Mouse (Mus musculus) C2C12 (cell line): ENCODE data around the gene Oprm1. TPM values are rescaled to one million over a fixed set of nuclear protein-coding genes. Genes with fewer than 3 reads are reported as not detected.

ENCODE experiments used
- H3K27me3 ChIP-seq: one replicate; pipeline ENCODE4 v1.6.1; 2011; ENCODE audit not compliant: control insufficient read depth, insufficient read depth, insufficient read length
- H3K36me3 ChIP-seq: one replicate; pipeline ENCODE4 v1.6.1; 2011; ENCODE audit not compliant: control insufficient read depth, insufficient read depth
- H3K4me3 ChIP-seq: one replicate; pipeline ENCODE4 v1.5.1; 2011; ENCODE audit warnings: mild to moderate bottlenecking, control low read depth; ENCODE audit not compliant: poor library complexity, insufficient read depth, severe bottlenecking
- H3K79me2 ChIP-seq: one replicate; pipeline ENCODE4 v1.6.1; 2011; ENCODE audit not compliant: control insufficient read depth, insufficient read depth
- H3K79me3 ChIP-seq: one replicate; pipeline ENCODE4 v1.6.1; 2011; ENCODE audit warnings: low read depth, control low read depth
- H3ac ChIP-seq: one replicate; pipeline ENCODE3; 2011; ENCODE audit warnings: low read depth; ENCODE audit not compliant: control insufficient read depth, insufficient read length
- CEBPB ChIP-seq: IDR thresholded peaks from one replicate; pipeline ENCODE4 v1.6.1; 2011; ENCODE audit warnings: low read depth, mild to moderate bottlenecking, control low read depth, moderate library complexity
- CTCF ChIP-seq: IDR thresholded peaks from one replicate; pipeline ENCODE4 v1.5.1; 2011; ENCODE audit not compliant: control insufficient read depth, insufficient read depth, insufficient read length
- FOSL1 ChIP-seq: IDR thresholded peaks from one replicate; pipeline ENCODE4 v1.8.0; 2011; ENCODE audit warnings: mild to moderate bottlenecking, low read length; ENCODE audit not compliant: poor library complexity, insufficient read depth, severe bottlenecking
- MAX ChIP-seq: IDR thresholded peaks from one replicate; pipeline ENCODE4 v1.6.1; 2011; ENCODE audit warnings: mild to moderate bottlenecking, control low read depth
- MYOD1 ChIP-seq: IDR thresholded peaks from one replicate; pipeline ENCODE4 v1.6.1; 2011; ENCODE audit warnings: low read depth; ENCODE audit not compliant: control insufficient read depth, insufficient read length
- MYOG ChIP-seq: IDR thresholded peaks from one replicate; pipeline ENCODE4 v1.6.1; 2011; ENCODE audit not compliant: control insufficient read depth, insufficient read length; ENCODE audit errors: extremely low read depth
- USF1 ChIP-seq: IDR thresholded peaks from one replicate; pipeline ENCODE4 v1.6.1; 2011; ENCODE audit warnings: low read depth, mild to moderate bottlenecking, control low read depth, moderate library complexity
- polyA plus RNA-seq: library from polyadenylated mRNA; unstranded; fragments of >200 nt; fragmentation: generic; extraction: Trizol; gene quantifications from one replicate; pipeline ENCODE4 v1.2.1, GENCODE M21; 2012; ENCODE audit warnings: missing spikeins

The Oprm1 gene
- polyA plus RNA-seq, 1 experiment = not detected

DNA sequence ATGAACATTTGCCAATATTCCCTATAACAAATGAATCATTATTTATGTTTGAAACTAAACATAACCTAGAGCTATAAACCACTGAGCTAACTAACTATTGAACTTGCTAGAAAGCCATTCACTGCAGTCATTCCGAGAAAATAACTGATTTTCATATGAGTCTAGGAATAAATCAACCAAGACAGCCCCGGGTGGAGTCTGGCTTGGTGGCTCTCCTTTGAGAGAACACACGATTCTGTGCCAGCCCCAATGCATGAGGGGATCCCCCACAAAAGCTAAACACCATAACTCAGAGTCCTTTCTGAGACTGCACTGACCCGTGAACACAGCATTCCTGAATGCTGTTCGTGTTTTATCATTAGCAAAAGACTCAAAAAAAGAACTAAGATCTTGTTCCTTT lies 302.0 kb downstream of the Oprm1 start:
- Histone ChIP-seq H3K4me3 (no peak overlapping the region), H3K27me3 (no peaks in the 10 kb centered on the region), H3K36me3 (no peaks in the 10 kb centered on the region), H3ac (no peak overlapping the region), H3K79me2 (no peaks in the 10 kb centered on the region), H3K79me3 (no peaks in the 10 kb centered on the region)
- TF ChIP-seq MYOG (no peak), USF1 (no peak), CEBPB (no peak), MAX (no peak), MYOD1 (no peak), FOSL1 (no peak), CTCF (no peak)

DNA sequence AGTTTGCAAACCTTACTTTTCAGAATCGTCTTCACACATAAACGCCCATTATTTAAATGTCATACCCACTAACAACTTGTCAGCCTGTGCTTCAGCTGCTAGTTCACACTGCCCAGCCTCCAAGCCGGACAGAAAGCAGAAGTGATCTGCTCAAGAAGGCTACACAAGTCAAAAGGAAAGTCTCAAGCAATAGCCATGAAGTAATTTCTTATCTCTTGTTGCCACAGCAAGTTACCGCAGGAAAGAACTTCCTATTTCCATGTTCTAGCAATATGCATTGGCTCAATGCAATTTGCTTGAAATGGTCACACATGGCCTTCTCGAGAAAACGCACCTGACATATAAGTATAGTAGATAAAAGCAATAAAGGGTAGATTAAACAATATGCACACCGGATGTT lies 304.7 kb downstream of the Oprm1 start:
- Histone ChIP-seq H3K36me3 (no peaks in the 10 kb centered on the region), H3K27me3 (no peaks in the 10 kb centered on the region), H3K4me3 (no peak overlapping the region), H3K79me2 (no peaks in the 10 kb centered on the region), H3K79me3 (no peaks in the 10 kb centered on the region), H3ac (no peak overlapping the region)
- no peak for TF ChIP-seq MYOD1
- TF ChIP-seq MYOG = no peak
- no peak for TF ChIP-seq USF1
- TF ChIP-seq MAX = no peak
- TF ChIP-seq CTCF = no peak
- TF ChIP-seq CEBPB = no peak
- no peak for TF ChIP-seq FOSL1

DNA sequence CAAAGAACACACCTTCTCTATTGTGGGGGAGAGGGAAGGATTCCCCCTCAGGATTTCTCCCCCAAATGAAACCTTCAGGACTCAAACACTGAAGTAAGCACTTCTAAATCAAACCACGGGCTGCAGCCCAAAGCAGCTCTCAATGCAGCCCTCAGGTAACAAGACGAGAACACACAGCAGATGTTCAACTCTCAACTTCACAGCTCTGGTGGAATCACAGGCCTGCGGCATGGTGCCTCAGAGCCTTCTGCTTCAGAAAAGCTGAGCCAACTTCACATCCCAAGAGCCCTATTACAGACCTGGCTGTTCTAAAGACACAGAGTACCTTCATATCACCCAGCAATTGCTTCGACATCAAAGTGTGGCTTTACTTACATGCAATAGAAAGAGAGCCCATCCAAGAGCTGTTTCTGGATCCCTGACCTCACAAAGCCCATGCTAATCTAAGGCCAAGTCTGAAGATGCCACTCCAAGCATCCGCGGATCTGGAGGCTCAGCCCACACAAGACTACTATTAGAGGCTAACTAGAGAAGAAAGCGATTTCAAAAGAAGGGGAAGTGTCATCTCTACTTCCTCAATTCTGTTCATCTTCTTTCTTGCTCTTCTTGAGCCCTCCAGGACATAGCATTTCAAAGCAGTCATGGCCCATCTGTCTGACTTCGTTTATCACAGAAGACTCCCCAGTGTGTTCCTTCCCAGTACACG lies 305.6 kb downstream of the Oprm1 start:
- TF ChIP-seq FOSL1 (no peak), MYOG (no peak), CEBPB (no peak), USF1 (no peak), CTCF (no peak), MAX (no peak), MYOD1 (no peak)
- Histone ChIP-seq H3ac (no peak overlapping the region), H3K36me3 (no peaks in the 10 kb centered on the region), H3K27me3 (no peaks in the 10 kb centered on the region), H3K4me3 (no peak overlapping the region), H3K79me2 (no peaks in the 10 kb centered on the region), H3K79me3 (no peaks in the 10 kb centered on the region)

DNA sequence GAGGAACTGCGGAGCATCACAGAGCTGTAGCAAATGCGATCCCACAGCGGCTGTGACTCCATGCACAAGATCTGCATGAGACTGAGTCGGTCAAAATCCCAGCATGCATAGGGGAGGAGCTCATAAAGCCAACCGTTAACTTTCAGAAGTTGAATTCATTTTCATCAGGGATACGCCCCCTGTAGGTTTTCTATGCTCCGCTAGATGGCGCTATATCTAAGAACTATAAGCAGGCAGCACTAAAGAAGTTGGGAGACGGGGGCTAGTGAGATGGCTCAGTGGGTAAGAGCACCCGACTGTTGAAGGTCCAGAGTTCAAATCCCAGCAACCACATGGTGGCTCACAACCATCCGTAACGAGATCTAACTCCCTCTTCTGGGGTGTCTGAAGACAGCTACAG lies 310.3 kb downstream of the Oprm1 start:
- no peaks in the 10 kb centered on the region for H3K79me3 ChIP-seq
- TF ChIP-seq MYOG (no peak), MYOD1 (no peak), USF1 (no peak), CTCF (no peak), CEBPB (no peak), FOSL1 (no peak), MAX (no peak)
- no peaks in the 10 kb centered on the region for H3K27me3 ChIP-seq

DNA sequence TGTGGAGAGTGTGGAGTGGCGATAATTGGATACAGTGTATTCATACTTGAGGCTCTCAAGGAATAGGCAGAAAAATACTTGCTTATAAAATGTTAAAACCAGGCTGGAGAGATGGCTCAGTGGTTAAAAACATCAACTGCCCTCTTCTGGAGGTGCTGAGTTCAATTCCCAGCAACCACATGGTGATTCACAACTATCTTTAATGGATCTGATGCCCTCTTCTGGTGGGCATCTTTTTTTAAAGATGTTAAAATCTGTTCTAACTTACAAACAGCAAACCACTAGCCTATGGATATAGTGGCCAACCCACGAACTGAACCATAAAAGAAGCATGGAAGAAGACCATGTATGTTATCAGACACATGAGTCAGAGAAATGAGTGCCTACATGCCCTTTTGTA lies 310.8 kb downstream of the Oprm1 start:
- Histone ChIP-seq H3K36me3 (no peaks in the 10 kb centered on the region), H3ac (no peak overlapping the region), H3K27me3 (no peaks in the 10 kb centered on the region), H3K4me3 (no peak overlapping the region), H3K79me3 (no peaks in the 10 kb centered on the region), H3K79me2 (no peaks in the 10 kb centered on the region)
- no peak for TF ChIP-seq MYOD1
- TF ChIP-seq USF1 = no peak
- no peak for TF ChIP-seq CEBPB
- TF ChIP-seq MAX = no peak
- no peak for TF ChIP-seq CTCF
- TF ChIP-seq FOSL1 = no peak
- TF ChIP-seq MYOG = no peak

More for the DNA sequence above, 310.3 kb downstream of the Oprm1 start:
- no peaks in the 10 kb centered on the region for H3K36me3 ChIP-seq
- H3K79me2 ChIP-seq = no peaks in the 10 kb centered on the region
- H3K4me3 ChIP-seq = no peak overlapping the region
- H3ac ChIP-seq = no peak overlapping the region
